Mouse (Mus musculus): Measurements from ENCODE around the gene Olfml2b. TPM values are rescaled to one million over a fixed set of nuclear protein-coding genes. Genes with fewer than 3 reads are reported as not detected.

Gene Olfml2b
- polyA plus RNA-seq, 1 experiment from 2014 or later: 13.0 TPM

- H3K4me3 ChIP-seq: no peak overlapping the region
- WGBS: 94% methylated on average over 7 of the region's 7 CpGs
- ATAC-seq (ENCODE audit: insufficient number of reproducible peaks, insufficient read depth, low FRiP score, low TSS enrichment, low read depth): no peak
- no peak overlapping the region for H3K27ac ChIP-seq
- H3K4me1 ChIP-seq: peaks cover 2% of the 10 kb centered on the region; the same call in 1 of the 2 replicates
- no peak overlapping the region for H3K9ac ChIP-seq
- H3K4me2 ChIP-seq: no peak overlapping the region
- H3K27me3 ChIP-seq: no peaks in the 10 kb centered on the region
- peaks cover 9% of the 10 kb centered on the region; the same call in 1 of the 2 replicates for H3K36me3 ChIP-seq
- H3K9me3 ChIP-seq: no peaks in the 10 kb centered on the region
These were observed 67.4 kb downstream of the Olfml2b start for GRCm38 (mm10) chr1:170711731-170712130.

- H3K9ac ChIP-seq: no peak overlapping the region
- no peak overlapping the region for H3K4me3 ChIP-seq
- H3K9me3 ChIP-seq: no peaks in the 10 kb centered on the region
- H3K4me2 ChIP-seq: no peak overlapping the region
- peaks cover 25% of the 10 kb centered on the region for H3K4me1 ChIP-seq
- no peaks in the 10 kb centered on the region for H3K36me3 ChIP-seq
- H3K27ac ChIP-seq: no peak overlapping the region
- H3K27me3 ChIP-seq: no peaks in the 10 kb centered on the region
- ATAC-seq (ENCODE audit: insufficient number of reproducible peaks, insufficient read depth, low FRiP score, low TSS enrichment, low read depth): no peak
- 81% methylated on average over 3 of the region's 3 CpGs for WGBS
These were observed 73.0 kb downstream of the Olfml2b start for GRCm38 (mm10) chr1:170717241-170717828.

- Histone ChIP-seq H3K9me3 (no peaks in the 10 kb centered on the region), H3K4me3 (no peak overlapping the region), H3K27me3 (no peaks in the 10 kb centered on the region), H3K9ac (no peak overlapping the region), H3K36me3 (no peaks in the 10 kb centered on the region), H3K4me1 (peaks cover 25% of the 10 kb centered on the region), H3K27ac (peak overlapping the region; percentile 45; the same call in 1 of the 2 replicates), H3K4me2 (no peak overlapping the region)
- 33% methylated on average over 8 of the region's 8 CpGs for WGBS
- no peak for ATAC-seq (ENCODE audit: insufficient number of reproducible peaks, insufficient read depth, low FRiP score, low TSS enrichment, low read depth)
These were observed 73.9 kb downstream of the Olfml2b start for GRCm38 (mm10) chr1:170718133-170718810.

- 85% methylated on average over 5 of the region's 5 CpGs for WGBS
- ATAC-seq (ENCODE audit: insufficient number of reproducible peaks, insufficient read depth, low FRiP score, low TSS enrichment, low read depth): no peak
These were observed 77.2 kb downstream of the Olfml2b start for GRCm38 (mm10) chr1:170721560-170721959.

GRCm38 (mm10) chr1:170728524-170728923 is 84.2 kb downstream of the Olfml2b start:
- H3K27ac ChIP-seq: no peak overlapping the region

More at GRCm38 (mm10) chr1:170721560-170721959, 77.2 kb downstream of the Olfml2b start:
- H3K36me3 ChIP-seq: no peaks in the 10 kb centered on the region
- H3K27ac ChIP-seq: no peak overlapping the region
- no peak overlapping the region for H3K9ac ChIP-seq
- H3K9me3 ChIP-seq: no peaks in the 10 kb centered on the region
- peaks cover 25% of the 10 kb centered on the region for H3K4me1 ChIP-seq
- H3K27me3 ChIP-seq: no peaks in the 10 kb centered on the region
- H3K4me2 ChIP-seq: no peak overlapping the region
- no peak overlapping the region for H3K4me3 ChIP-seq

GRCm38 (mm10) chr1:170729267-170729962 is 85.1 kb downstream of the Olfml2b start:
- Histone ChIP-seq H3K4me2 (no peak overlapping the region), H3K27me3 (no peaks in the 10 kb centered on the region), H3K9ac (no peak overlapping the region), H3K36me3 (no peaks in the 10 kb centered on the region), H3K4me1 (no peaks in the 10 kb centered on the region), H3K27ac (no peak overlapping the region), H3K4me3 (no peak overlapping the region), H3K9me3 (no peaks in the 10 kb centered on the region)
- WGBS: 84% methylated on average over 8 of the region's 8 CpGs
- no peak for ATAC-seq (ENCODE audit: insufficient number of reproducible peaks, insufficient read depth, low FRiP score, low TSS enrichment, low read depth)

More at GRCm38 (mm10) chr1:170728524-170728923, 84.2 kb downstream of the Olfml2b start:
- Histone ChIP-seq H3K27me3 (no peaks in the 10 kb centered on the region), H3K36me3 (no peaks in the 10 kb centered on the region), H3K4me1 (no peaks in the 10 kb centered on the region), H3K4me2 (no peak overlapping the region), H3K9me3 (no peaks in the 10 kb centered on the region), H3K9ac (no peak overlapping the region), H3K4me3 (no peak overlapping the region)
- 66% methylated on average over 6 of the region's 6 CpGs for WGBS
- no peak for ATAC-seq (ENCODE audit: insufficient number of reproducible peaks, insufficient read depth, low FRiP score, low TSS enrichment, low read depth)

GRCm38 (mm10) chr1:170731865-170732595 is 87.7 kb downstream of the Olfml2b start:
- WGBS: 90% methylated on average over 11 of the region's 11 CpGs
- Histone ChIP-seq H3K9me3 (no peaks in the 10 kb centered on the region), H3K4me3 (no peak overlapping the region), H3K27ac (no peak overlapping the region), H3K9ac (no peak overlapping the region), H3K27me3 (no peaks in the 10 kb centered on the region), H3K36me3 (no peaks in the 10 kb centered on the region), H3K4me1 (no peaks in the 10 kb centered on the region), H3K4me2 (no peak overlapping the region)
- ATAC-seq (ENCODE audit: insufficient number of reproducible peaks, insufficient read depth, low FRiP score, low TSS enrichment, low read depth): no peak

Other genes with a start within 250 kb of the Olfml2b start
- 6.2 and 9.1 TPM in 2 replicates for gene Nos1ap, start 54.7 kb upstream of the Olfml2b start, polyA plus RNA-seq (2015; fragmentation: Nextera tagmentation; extraction: Ambion mirVana)
- gene Atf6, start 223.2 kb downstream of the Olfml2b start, polyA plus RNA-seq (2015; fragmentation: Nextera tagmentation; extraction: Ambion mirVana): 7.3 and 7.8 TPM in 2 replicates
- 0.42 and 0.83 TPM in 2 replicates for gene Gm26620, start 240.5 kb downstream of the Olfml2b start, polyA plus RNA-seq (2015; fragmentation: Nextera tagmentation; extraction: Ambion mirVana)
- 52.3 and 54.4 TPM in 2 replicates for gene Dusp12, start 241.0 kb downstream of the Olfml2b start, polyA plus RNA-seq (2015; fragmentation: Nextera tagmentation; extraction: Ambion mirVana)

Measured in embryonic facial prominence, embryonic 13.5 days (tissue).